Mouse (Mus musculus): ENCODE measurements around the gene Lyrm1.

GRCm38 (mm10) chr7:119941569-119941968 is 45.9 kb downstream of the Lyrm1 start:
- TF ChIP-seq CTCF (IDR thresholded peaks at IDR 0.05; ENCODE audit: extremely low read depth, insufficient read depth, insufficient read length, insufficient replicate concordance), result no peak
- TF ChIP-seq POLR2A (IDR thresholded peaks at IDR 0.05; ENCODE audit: low read depth, low read length), result no peak
